Mouse (Mus musculus) ovary, postnatal 14 days (tissue): ENCODE data around the gene Dpep1.
A peak's percentile ranks its signal among the peaks of the same experiment; 100 is the strongest.
"Not testable (repeated sequence)": the region's sequence is repeated elsewhere in the genome, so short reads cannot be mapped to it uniquely, and the experiment has no call there.

Experiments used
- DNase-seq: peaks from one replicate; pipeline ENCODE4 v3.0.0; 2022; ENCODE audit warnings: low spot score

Gene Dpep1

DNA sequence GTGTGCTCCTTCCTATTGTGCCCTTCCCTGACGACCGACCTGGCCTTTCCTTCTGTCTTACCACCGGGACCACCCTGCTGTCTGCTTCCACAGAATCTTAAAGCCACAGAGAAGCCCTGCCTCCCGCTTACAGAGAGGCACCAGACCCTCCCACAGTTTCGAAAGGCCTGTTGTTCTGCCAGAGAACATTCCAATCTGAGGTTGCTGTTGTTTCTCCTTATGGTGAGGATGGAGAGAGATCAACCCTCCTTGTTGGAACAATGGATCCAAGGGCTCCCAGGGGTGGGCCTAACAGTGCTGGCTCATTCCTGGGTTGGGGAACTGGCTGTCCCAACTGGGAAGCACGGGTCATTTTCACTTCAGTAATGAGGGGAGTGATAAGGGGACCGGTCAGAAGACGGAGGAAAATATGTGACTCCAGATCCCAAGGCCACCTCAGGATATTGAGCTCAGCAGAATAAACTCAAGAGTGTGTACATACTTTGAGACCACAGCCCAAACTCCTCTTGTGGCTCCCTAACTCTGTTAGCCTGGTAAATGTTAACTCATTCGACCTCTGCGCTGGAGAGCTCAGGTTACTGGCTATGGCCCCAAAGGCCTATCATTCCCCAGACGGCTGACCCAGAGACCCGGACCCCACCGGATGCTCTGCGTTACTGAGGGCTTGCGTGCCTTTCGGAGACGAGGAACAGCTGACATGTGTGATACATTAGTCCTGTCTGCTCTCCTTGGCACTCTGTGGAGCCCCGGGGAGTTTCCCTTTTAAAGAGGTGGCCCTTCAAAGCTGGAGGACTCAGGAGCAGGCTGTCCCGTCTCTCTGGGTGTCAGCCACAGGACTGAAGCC, at the start of gene Dpep1:
Gene Dpep1, plus strand, starts transcription at position 677 of the 844 bp plus-strand sequence.
- DNase-seq: peak; percentile 14

DNA sequence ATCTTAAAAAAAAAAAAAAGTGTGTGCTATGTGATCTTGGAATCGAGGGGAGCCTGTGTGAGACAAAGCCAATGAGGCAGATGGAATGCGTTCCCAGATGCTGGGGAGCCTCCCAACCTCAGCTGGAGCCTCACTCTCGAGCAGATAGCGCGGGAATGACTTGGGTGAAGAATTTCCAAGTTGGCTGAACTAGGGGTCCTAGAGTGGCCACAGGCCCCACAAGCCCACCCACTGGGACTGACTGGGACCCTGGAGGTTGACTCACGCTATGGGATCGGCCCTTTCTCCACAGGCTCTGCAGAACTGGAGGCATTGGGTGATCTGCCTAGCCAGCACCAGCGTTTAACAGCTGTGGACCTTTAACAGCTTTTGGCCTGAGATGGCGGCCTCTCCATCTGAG, 49.8 kb upstream of the Dpep1 start:
- DNase-seq: no peak

DNA sequence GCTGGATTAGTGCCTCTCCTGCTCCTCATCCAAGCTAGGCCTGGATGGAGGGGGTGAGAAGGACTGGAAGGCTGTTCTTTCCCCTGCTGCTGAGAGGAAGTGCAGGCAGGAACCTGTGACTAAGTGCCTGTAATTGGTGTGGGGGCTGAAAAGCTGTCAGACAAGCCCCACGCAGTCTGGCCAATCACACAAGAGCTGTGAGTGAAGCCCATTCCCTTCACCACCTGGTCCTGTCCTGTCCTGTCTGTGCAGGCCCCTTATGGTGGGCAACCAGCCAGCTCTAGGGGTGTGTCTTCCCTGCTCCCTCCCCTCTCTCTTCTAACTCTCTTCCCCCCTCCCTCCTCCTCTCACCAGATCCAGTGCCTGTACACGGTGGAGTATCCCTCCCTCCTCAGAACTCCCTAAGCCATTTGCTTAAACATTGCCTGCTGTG, 48.4 kb upstream of the Dpep1 start:
- DNase-seq: peak; percentile 53

DNA sequence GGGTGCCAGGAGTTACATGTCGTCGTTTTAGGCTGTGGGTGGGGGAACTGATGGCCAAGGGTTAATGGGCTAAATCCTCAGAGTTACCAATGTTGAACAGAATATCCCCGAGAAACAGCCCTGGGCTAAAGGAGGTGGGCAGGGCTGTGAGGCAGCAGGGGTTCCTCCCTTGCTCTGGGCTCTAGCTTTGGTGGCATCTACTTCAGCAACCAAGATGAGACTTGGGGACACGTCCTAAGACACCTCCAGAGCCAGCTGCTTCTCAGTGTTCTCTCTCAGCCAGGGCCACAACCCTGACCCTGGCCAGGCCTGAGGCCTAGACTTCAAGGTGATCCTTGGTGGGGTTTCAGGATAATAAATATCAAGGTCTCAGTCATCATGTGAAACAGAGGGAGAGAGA, 47.3 kb upstream of the Dpep1 start:
- DNase-seq: no peak

DNA sequence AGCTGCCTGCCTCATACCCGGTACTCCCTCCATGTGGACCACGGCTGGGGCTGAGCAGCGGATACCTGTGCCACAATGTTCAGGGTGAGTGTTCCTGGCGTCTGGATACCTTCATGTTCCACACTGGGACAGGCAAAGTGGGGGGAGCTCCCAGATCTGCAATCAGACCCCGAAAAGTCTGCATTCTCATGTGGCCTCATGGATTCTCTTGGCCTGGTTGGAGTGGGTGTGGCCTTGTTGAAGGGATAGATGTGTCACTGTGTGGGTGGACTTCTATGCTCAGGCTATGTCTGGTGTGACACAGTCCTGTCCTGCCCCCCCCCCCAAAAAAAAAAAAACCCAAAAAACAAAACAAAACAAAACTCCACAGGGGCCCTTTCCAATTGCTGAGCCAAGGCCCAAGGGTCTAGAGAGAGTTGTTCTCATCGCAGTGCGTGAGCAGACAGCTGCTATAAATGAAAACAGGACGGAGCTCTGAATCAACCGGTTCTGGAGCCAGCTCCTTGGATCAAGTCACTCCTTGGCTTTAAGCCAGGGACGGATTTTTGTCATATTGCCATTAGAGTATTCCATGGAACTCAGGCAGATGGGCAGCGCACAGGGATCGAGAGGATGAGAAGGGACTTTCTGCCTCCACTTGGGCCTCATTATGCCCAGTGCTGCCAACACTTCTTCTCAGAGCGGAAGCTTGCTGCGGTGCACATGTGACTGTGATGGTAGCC, 44.1 kb upstream of the Dpep1 start:
- DNase-seq: peak; percentile 87

DNA sequence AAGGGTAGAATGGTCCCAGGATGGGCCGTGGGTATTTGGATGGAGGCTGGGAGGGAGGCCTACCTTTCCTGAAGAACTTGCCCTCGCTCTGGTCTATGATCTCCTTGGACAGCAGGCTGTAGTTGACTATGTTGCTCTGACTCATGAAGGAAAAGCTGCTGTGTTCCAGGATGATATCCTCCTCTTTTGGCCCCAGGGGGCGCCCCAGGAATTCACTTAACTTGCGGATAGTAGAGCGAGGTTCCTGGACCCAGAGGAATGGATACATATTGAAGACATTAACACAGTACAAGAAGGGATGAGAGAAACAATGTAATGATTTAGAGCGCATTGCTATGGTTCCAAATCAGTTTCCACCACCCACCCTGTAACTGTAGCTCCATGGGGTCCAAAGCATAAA, 40.8 kb upstream of the Dpep1 start:
- DNase-seq: no peak

DNA sequence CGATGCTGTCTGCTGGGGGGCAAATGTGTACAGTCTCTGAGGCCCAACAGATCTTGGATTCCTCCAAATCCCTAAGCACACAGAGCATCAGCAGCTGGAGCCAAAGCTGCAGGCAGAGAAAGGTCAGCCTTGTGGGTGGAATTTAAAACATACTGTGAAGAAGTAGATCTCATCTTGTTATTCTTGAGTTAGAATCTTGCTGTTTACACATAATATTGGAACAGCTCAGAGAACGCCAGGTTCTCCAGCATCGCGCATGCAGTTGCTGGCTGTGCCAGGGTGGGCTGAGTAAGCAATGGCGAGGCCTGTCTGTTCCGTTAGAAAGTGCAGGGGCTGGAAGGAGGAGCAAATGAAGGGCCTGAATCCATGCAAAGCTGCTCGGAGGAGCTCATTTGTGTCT, 39.7 kb upstream of the Dpep1 start:
- no peak for DNase-seq

DNA sequence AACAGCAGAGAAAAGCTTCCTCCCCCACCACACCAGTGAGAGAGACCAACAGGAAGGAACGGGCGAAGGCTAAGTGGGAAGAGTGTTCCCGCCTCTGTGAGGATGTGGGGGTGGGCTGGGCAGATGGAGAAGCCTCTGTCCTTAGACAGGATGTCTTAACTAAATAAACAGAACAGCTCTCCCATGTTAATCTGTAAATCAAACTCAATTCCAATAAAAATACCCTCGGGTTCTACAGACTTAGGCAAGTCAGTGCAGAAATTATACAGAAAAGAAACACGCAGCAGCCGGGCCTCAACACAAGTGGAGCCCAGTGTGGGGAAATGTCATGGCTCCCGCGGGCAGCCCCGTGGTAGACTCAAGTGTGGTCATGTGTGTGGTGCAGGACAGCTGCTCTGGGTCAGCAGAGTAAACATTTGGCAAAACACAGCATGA, 35.3 kb upstream of the Dpep1 start:
- DNase-seq: no peak

DNA sequence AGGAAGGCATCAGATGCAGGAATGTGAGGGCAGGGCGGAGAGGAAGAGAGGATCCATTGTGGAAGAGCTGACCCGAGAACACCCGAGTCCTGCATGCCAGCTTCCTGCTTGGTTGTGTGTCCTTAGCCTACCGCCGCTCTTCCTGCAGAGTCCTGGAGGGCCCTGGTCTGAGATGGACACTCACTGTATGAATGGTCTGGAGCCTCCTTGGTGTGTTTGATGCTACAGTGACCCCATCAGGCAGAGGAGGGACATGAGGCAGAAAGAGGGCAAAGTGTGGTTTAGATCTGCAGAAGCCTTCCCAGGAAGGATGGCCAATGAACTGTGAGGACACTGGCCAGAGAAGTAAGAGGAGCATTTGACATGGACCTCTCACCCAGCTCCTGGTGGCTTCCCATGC, 30.9 kb upstream of the Dpep1 start:
- DNase-seq: no peak

DNA sequence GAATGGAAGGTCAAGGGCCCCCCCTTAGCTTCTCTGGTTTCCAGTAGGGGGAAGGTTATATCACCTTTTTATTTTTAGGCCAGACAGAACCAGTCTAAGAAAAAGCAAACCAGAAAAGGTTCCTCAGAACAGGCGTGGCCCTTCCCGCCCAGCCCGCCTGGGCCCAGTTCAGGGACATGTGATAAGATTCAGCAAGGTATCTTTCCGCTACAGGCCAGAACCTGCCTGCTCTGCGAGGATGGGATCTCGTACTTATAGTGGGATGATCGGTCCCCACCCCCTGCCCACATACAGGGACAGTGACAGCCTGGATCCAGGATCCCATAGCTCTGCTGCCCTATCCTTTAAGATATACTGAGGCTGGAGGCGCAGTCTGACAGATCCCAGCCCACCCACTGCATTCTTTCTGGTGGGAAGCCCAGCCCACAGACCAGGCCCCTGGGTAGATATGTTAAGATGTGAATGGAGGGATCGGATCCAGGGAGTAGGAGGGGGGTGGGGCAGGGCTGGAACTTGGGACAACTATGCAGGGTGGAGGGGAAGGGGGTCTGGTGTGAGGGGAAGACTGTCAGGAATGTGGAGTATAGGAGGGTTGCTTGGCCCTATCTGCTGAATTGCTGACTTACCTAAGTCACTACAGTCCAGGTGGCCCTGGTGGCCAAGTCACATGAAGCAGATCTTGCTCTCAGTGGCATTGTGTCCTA, 29.8 kb upstream of the Dpep1 start:
- no peak for DNase-seq

DNA sequence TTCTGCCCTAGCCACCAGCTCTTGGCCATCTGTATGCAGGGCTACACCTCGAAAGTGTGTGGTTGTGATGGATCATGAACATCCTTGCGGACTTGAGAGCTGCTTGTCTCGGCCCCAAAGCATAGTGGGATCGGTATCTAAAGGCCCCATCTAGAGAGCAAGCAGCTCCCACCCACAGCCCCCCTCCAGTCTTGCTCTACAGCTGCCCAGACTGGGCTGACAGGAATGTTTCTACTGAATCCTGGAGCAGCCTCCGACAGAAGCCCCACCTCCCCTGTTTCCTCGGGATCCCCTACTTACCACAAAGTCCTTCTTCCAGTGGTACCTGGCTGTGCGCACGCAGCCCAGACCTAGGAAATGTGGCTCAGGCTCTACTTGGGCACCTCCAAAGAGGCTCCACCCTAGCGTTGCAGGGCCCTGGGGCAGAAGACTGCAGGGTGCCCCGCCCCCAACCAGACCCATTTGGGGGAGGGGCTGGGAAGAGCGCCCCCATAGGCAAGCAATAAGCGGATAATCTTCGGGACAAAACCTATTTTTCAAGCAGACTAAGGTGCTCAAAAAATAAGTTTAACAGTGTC, 28.1 kb upstream of the Dpep1 start, which contains the start of gene Sult5a1:
Gene Sult5a1, minus strand, starts transcription at position 428 of the 578 bp plus-strand sequence.
- DNase-seq: no peak

DNA sequence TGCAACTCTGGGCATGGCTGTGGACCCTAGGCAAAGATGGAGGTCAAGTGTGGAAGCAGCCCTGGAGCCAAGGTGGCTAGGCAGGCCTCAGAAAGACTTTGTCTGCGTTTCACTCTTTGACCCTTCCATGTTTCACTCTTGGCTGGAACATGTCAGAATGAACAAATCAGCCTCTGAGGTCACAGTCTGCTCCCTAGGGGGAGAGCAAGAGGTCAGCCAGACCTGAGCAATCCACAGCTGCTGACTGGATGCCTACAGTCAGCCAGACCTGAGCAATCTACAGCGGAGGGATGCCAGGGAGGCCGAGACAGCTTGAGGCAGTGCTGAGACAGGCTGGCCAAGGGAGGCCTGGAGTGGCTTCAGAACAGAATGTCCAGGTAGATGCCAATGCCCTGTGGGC, 4.7 kb upstream of the Dpep1 start:
- no peak for DNase-seq

DNA sequence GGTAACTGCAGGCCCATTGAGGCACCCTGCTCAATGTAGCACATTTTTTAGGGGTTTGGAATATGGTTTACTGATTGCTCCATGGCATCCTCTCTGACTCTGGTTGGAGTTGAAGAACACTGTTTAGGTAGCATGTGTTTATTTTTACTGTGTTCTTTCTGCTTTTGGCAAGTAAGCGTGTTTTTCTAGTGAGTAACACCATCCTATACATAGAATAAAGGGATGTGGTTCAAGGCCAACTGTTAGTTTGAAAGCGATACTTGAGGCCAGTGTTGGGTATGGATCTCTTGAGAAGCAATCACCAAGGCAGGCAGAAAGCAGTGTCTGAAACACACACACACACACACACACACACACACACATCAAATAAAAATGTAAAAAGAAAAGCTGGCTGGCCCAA, 2.0 kb downstream of the Dpep1 start:
- no peak for DNase-seq

DNA sequence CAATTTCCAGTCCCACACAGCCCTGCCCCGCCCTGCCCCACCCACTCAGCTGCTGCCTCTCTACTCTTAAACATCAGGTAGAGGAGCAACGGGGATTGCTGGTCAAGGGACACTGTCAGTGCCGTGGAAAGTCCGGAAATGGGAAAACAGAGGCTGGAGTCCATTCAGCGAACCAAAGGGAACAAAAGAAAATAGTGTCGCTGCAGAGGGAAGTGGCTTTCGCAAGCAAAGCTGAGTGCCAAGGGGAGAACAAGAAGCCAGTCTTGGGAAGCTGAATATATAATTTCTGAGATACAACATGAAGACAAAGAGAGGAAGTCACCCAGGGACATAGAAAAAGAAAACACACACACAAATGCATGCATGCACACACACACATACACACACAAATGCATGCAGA, 2.8 kb downstream of the Dpep1 start:
- no peak for DNase-seq

DNA sequence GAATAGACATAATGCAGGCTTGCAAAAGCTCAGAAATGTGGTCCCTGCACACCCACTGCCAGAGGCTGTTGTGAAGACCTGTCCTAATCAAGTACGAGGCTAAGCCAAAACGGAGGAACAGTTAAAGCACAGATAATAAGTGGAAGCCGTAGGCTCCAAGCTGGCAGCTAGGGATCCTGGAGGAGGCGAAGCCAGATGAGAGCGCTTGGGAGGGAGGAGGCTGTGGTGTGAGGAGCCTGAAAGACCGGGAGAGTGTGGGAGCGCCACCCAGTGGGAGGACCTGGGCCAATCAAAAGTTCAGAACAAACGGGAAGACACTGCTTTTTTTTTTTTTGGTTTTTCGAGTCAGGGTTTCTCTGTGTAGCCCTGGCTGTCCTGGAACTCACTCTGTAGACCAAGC, 4.6 kb downstream of the Dpep1 start:
- DNase-seq: peak; percentile 71

DNA sequence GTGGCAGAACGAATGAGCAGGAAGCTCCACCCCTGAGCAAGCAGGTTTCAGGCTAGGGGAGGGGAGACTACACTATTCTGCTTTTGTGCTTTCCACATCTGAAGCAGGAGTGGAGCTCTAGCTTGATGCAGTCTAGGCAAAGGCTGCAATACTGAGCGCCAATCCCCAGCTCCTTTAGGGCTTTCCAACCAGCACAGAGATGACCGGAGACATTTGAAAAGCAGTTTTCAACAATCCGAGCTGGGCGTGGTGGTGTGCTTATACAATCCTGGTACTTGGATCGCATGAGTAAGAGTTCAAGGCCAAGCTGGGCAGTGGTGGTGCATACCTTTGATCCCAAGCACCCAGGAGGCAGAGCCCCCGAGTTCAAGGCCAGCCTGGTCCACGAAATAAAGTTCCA, 5.9 kb downstream of the Dpep1 start:
- DNase-seq: no peak

DNA sequence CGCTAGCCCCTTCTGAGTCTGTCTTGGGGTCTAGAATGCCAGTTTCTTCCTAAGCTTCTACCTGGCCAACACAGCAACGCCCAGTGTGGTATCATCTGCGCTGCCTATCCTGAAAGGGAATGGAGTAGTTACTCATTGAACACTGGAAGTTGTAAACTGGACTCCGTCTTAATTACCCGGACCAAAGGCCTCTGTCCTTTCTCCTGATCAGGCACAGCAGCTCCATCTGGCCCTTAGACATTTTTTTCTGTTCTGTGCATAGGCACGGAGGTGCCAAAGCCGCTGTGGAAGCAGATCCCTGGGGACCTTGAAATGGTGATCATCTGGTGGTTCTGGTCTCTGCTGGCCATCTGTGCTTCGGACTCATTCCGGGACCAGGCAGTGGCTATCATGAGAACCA, 7.7 kb downstream of the Dpep1 start:
- no peak for DNase-seq

DNA sequence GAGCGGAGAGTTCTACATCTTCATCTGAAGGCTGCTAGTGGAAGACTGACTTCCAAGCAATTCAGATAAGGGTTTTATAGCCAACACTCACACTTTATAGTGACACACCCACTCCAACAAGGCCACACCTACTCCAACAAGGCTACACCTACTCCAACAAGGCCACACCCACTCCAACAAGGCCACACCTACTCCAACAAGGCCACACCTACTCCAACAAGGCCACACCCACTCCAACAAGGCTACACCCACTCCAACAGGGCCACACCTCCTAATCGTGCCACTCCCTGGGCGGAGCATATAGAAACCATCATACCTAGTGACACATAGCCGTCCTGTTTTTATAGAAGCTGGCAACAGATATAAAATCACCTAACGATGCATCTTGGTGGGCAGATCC, 11.0 kb downstream of the Dpep1 start:
- DNase-seq: not testable (repeated sequence)

DNA sequence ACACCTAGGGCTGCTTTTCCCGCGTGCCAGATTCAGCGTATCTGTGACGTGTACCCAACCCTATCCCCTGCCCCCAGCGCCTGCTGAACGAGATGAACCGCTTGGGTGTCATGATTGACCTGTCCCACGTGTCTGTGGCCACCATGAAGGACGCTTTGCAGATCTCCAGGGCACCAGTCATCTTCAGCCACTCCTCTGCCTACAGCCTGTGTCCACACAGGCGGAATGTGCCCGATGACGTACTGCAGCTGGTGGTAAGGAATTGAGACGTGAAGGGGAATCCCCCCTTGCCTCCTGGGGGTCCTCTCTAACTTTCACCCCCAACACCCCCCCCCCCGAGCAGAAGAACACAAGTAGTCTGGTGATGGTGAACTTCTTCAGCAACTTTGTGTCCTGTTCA, 13.8 kb downstream of the Dpep1 start:
- no peak for DNase-seq

DNA sequence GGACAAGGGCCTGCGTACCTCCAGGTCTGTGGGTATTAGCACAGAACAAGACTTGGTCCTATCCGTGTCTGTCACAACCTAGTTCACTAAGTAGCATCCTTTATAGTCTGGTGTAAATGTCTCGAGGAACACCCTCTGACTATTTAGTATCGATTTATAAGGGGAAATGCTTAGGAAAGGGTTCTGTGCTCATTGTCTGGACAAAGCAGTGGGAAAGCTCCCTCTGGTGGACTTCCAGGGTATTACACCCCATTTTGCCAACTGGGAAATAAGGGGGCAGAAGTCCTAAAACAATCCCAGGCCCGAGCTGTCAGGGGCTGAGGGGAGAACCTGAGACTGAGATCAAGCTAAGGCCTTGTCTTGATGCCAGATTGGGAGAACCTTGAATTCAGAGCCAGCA, 16.2 kb downstream of the Dpep1 start:
- peak; percentile 82 for DNase-seq

DNA sequence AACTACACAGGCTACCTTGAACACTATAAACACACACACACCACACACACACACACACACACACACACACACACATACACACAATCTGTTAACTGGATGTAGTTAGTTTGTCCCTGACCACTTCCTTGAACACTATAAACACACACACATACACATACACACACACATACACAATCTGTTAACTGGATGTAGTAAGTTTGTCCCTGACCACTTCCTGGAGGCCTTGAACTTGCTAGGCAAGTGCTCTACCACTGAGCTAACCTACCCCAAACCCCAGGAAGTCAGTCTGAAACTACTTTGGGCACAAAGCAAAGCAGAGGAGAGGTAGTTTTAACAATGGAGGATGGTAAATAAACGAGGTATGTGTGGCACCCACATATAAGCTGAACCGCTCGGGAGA, 17.5 kb downstream of the Dpep1 start:
- DNase-seq: no peak

DNA sequence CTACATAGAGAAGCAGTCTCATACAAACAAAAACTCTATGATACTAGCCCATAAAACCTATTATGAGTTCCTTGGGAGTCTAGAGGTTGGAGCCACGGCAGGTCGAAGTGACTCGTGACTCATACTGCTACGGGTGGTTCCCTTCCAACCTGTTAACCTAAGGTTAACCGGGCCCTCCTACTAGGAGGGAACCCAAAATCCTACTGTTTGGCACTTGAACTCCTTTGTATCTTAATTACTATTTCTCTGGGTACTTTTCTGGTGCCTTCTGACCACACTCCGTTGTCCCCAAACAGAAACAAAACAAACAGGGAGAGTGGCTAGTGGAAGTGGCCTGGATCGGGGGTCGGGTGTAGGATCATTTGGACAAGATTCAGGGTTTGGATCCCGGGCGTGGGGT, 25.8 kb downstream of the Dpep1 start:
- DNase-seq: no peak
